Mouse (Mus musculus) activated CD4-positive, CD25-positive, alpha-beta regulatory T cell, adult 4 months (primary cell): Measurements from ENCODE around the gene Agfg1. TPM values are rescaled to one million over a fixed set of nuclear protein-coding genes. Genes with fewer than 3 reads are reported as not detected.
"Not testable (repeated sequence)": the region's sequence is repeated elsewhere in the genome, so short reads cannot be mapped to it uniquely, and the experiment has no call there.

Experiments used
- ATAC-seq: one replicate; pipeline ENCODE4 v1.8.0; 2017
- polyA plus RNA-seq, 2 experiments: library from polyadenylated mRNA; unstranded; fragments of 100-300 nt; shearing (Covaris generic); gene quantifications; one replicate each; pipeline ENCODE4 v1.2.1; 2017

The Agfg1 gene
- polyA plus RNA-seq, 2 experiments from 2014 or later, result 37.1 to 42.3 TPM

DNA sequence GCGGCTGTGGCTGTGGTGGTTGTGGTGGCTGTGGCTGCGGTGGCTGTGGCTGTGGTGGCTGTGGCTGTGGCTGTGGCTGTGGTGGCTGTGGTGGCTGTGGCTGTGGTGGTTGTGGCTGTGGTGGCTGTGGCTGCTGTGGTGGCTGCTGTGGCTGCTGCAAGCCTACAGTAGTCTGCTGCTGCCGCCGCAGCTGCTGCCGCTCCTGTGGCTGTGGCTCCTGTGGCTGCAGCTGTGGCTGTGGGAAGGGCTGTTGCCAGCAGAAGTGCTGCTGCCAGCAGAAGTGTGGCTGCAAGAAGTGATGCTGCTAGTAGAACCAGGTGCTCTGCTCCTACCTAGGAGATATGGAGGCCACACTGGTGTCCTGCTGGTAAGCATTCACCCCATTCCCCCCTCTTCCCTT lies 74.2 kb downstream of the Agfg1 start:
- not testable (repeated sequence) for ATAC-seq

- no peak for ATAC-seq
Measured at GRCm38 (mm10) chr1:82924650-82925049, 85.4 kb downstream of the Agfg1 start, which contains the start of gene A030014E15Rik. Gene A030014E15Rik (plus strand): TSS chr1:82924917.

DNA sequence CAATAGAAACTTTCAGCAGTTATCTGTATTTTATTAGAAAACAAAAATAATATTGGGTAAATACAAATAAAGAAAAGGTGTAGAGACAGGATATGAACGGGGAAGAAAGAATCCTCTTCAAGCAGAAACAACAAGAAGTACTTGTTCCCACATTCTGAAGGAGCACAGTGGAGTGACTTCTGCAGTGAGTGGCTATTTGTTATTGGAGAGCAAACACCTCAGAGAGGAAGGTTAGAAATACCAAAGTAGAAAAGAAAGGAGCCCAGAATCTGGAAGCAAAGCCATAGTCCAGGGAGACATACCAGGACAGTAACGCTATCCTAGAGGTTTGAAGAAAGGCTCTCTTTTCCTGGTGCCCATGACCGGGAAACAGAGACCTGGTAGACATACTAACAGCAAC lies 91.3 kb downstream of the Agfg1 start:
- ATAC-seq, result not testable (repeated sequence)

DNA sequence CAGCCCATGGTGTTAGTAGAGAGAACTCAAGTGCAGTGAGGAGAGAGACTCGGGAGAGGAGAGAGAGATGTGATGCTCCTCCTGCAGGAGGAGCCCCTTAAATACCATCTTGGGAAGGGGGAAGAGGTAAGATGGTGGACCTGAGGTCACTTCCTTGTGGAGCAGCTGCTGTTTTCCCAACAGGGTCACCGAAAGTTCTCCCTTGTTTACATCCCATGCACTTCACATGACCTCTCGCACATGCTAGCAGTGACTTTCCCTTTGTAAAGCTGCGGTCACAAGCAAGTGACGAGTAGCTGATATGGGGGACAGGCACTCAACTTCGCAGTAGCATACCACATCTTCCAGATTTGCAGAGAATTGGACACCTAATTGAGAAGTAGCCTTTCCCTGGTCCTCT lies 92.0 kb downstream of the Agfg1 start, which contains the start of gene Gm6217:
Gene Gm6217, minus strand, starts transcription at position 74 of the 400 bp plus-strand sequence.
- not testable (repeated sequence) for ATAC-seq

GRCm38 (mm10) chr1:82938666-82939065 lies 99.4 kb downstream of the Agfg1 start:
- ATAC-seq, result no peak

- ATAC-seq, result not testable (repeated sequence)
Measured at GRCm38 (mm10) chr1:82942505-82942904, 103.2 kb downstream of the Agfg1 start.

GRCm38 (mm10) chr1:82943295-82943694 lies 104.0 kb downstream of the Agfg1 start, which contains the start of gene A030003K21Rik:
Gene A030003K21Rik (minus strand): TSS chr1:82943388.
- ATAC-seq, result not testable (repeated sequence)

DNA sequence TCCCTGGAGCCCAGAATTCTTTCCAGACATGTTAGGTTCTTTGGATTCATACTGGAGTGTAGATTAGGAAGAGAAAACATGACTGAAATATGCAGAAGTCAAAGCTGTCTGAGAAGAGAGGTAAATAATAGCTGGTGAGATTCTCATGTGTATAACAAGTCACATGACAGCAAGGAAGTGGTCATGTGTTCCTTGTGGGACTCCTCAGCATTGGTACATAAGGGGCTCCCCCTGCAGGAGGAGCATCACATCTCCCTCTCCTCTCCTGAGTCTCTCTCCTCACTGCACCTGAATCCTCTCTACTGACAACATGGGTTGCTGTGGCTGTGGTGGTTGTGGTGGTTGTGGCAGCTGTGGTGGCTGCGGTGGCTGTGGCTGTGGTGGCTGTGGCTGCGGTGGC lies 106.7 kb downstream of the Agfg1 start:
- not testable (repeated sequence) for ATAC-seq

GRCm38 (mm10) chr1:82948601-82949000 lies 109.3 kb downstream of the Agfg1 start:
- ATAC-seq, result no peak

Other genes starting within 250 kb of the Agfg1 start
- gene Mff, start 114.6 kb upstream of the Agfg1 start, polyA plus RNA-seq, result 100 to 1,000 TPM in 1 of 2 experiments, 10 to 100 TPM in 1; 94.7 to 117 TPM
- gene Tm4sf20, start 71.0 kb upstream of the Agfg1 start, polyA plus RNA-seq, result under 1 TPM in 1 of 2 experiments, not detected in 1; 0.81 TPM
- gene Gm47791, start 68.2 kb upstream of the Agfg1 start, polyA plus RNA-seq, result not detected
- 1 to 10 TPM; 1.6 to 2.5 TPM for gene A030005L19Rik, start 73.8 kb downstream of the Agfg1 start, polyA plus RNA-seq
- not detected for gene A030014E15Rik, start 85.4 kb downstream of the Agfg1 start, polyA plus RNA-seq
- gene Gm6217, start 91.9 kb downstream of the Agfg1 start, polyA plus RNA-seq, result not detected
- not detected for gene A030003K21Rik, start 103.9 kb downstream of the Agfg1 start, polyA plus RNA-seq
- gene Gm7544, start 116.5 kb downstream of the Agfg1 start, polyA plus RNA-seq, result not detected
- not detected for gene Gm47955, start 120.8 kb downstream of the Agfg1 start, polyA plus RNA-seq
- gene Gm47959, start 161.1 kb downstream of the Agfg1 start, polyA plus RNA-seq, result not detected
- gene Slc19a3, start 199.0 kb downstream of the Agfg1 start, polyA plus RNA-seq, result not detected
- gene Krtap28-10, start 203.0 kb downstream of the Agfg1 start, polyA plus RNA-seq, result not detected
- gene Gm47969, start 205.4 kb downstream of the Agfg1 start, polyA plus RNA-seq, result not detected
- not detected for gene A030005K14Rik, start 219.9 kb downstream of the Agfg1 start, polyA plus RNA-seq
- gene Krtap28-13, start 221.4 kb downstream of the Agfg1 start, polyA plus RNA-seq, result not detected